Mouse (Mus musculus) liver, embryonic 11.5 days (tissue): ENCODE data around the gene Keg1. TPM values are rescaled to one million over a fixed set of nuclear protein-coding genes. Genes with fewer than 3 reads are reported as not detected.

Source experiments
- ATAC-seq: fragments of 200-750 bp; cut with Nextera tagmentation; replicated peaks from 2 replicates; pipeline ENCODE4 v1.8.0; 2017; ENCODE audit warnings: moderate number of reproducible peaks, mild to moderate bottlenecking, moderate TSS enrichment, moderate library complexity; ENCODE audit not compliant: low FRiP score
- DNase-seq: peaks from one replicate; pipeline ENCODE4 v3.0.0-alpha.2; 2017; ENCODE audit warnings: low spot score
- H3K27ac ChIP-seq: fragments of 300-500 bp; sonication (generic); 2 replicates; pipeline ENCODE4 v1.5.1; 2014; ENCODE audit warnings: mild to moderate bottlenecking, low read depth, low read length, control low read depth
- H3K27me3 ChIP-seq: fragments of 300-500 bp; sonication (generic); replicated peaks from 2 replicates; pipeline ENCODE4 v1.6.1; 2014; ENCODE audit warnings: low read length, mixed read lengths; ENCODE audit not compliant: control insufficient read depth, insufficient read depth
- H3K36me3 ChIP-seq: fragments of 300-500 bp; sonication (generic); 2 replicates; pipeline ENCODE4 v1.6.1; 2014; ENCODE audit warnings: mild to moderate bottlenecking, low read length, moderate library complexity, mixed read lengths; ENCODE audit not compliant: control insufficient read depth, insufficient read depth
- H3K4me1 ChIP-seq: fragments of 300-500 bp; sonication (generic); replicated peaks from 2 replicates; pipeline ENCODE4 v1.6.1; 2014; ENCODE audit warnings: low read length, mixed read lengths; ENCODE audit not compliant: control insufficient read depth, insufficient read depth
- H3K4me2 ChIP-seq: fragments of 300-500 bp; sonication (generic); 2 replicates; pipeline ENCODE4 v1.6.1; 2014; ENCODE audit warnings: mild to moderate bottlenecking, control low read depth, moderate library complexity
- H3K4me3 ChIP-seq: fragments of 300-500 bp; sonication (generic); 2 replicates; pipeline ENCODE4 v1.5.1; 2014; ENCODE audit warnings: low read depth, low read length, control low read depth
- H3K9ac ChIP-seq: fragments of 300-500 bp; sonication (generic); 2 replicates; pipeline ENCODE4 v1.6.1; 2014; ENCODE audit warnings: low read depth, low read length, control low read depth
- H3K9me3 ChIP-seq: fragments of 300-500 bp; sonication (generic); 2 replicates; pipeline ENCODE4 v1.6.1; 2016; ENCODE audit warnings: low read length, inconsistent platforms, mixed read lengths; ENCODE audit not compliant: control insufficient read depth
- WGBS: fragments of 180-500 bp; shearing (Covaris S2); extraction: QIAGEN DNeasy Blood & Tissue Kit; methylation state at CpG from one replicate; pipeline ENCODE4 v1.1.7; 2014; 5-methylcytosine and 5-hydroxymethylcytosine counted together
- polyA plus RNA-seq: library from polyadenylated mRNA; unstranded; fragments of >200 nt; fragmentation: Nextera tagmentation; extraction: Ambion mirVana; gene quantifications from 2 replicates; pipeline ENCODE4 v1.2.1, GENCODE M21; 2014

Keg1 gene
- polyA plus RNA-seq, 1 experiment from 2014 or later, result 0.19 TPM

DNA sequence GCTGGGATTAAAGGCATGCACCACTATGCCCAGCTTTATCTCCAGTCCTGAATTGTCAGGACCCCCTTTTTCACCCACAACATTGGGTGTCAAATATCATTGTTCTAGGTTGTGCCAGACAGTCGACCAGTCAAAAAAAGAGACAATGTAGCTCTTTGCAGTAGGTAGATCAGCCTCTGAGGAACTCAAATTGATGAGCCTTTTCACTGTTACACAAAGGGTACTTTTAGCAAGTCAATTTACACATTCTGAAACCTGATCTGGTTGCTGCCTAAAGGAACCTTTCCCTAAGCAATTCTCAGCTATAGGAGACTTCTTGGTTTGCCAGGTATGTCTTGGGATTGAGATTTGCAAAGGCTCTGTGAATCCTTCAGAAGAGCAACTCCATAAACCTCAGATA lies 35.5 kb downstream of the Keg1 start:
- Histone ChIP-seq H3K36me3 (no peaks in the 10 kb centered on the region), H3K27me3 (no peaks in the 10 kb centered on the region), H3K4me2 (no peak overlapping the region), H3K4me1 (no peaks in the 10 kb centered on the region), H3K27ac (no peak overlapping the region), H3K9me3 (no peaks in the 10 kb centered on the region), H3K9ac (no peak overlapping the region), H3K4me3 (no peak overlapping the region)
- ATAC-seq (no peak), DNase-seq (no peak)
- 76% methylated on average over 1 of the region's 1 CpGs for WGBS

GRCm38 (mm10) chr19:12731950-12732349 lies 36.4 kb downstream of the Keg1 start:
- H3K4me2 ChIP-seq, result no peak overlapping the region
- no peak overlapping the region for H3K27ac ChIP-seq
- no peaks in the 10 kb centered on the region for H3K27me3 ChIP-seq
- H3K9me3 ChIP-seq, result no peaks in the 10 kb centered on the region
- WGBS, result 73% methylated on average over 2 of the region's 2 CpGs
- H3K4me1 ChIP-seq, result no peaks in the 10 kb centered on the region
- DNase-seq (no peak), ATAC-seq (no peak)
- no peak overlapping the region for H3K4me3 ChIP-seq
- no peaks in the 10 kb centered on the region for H3K36me3 ChIP-seq
- H3K9ac ChIP-seq, result no peak overlapping the region

DNA sequence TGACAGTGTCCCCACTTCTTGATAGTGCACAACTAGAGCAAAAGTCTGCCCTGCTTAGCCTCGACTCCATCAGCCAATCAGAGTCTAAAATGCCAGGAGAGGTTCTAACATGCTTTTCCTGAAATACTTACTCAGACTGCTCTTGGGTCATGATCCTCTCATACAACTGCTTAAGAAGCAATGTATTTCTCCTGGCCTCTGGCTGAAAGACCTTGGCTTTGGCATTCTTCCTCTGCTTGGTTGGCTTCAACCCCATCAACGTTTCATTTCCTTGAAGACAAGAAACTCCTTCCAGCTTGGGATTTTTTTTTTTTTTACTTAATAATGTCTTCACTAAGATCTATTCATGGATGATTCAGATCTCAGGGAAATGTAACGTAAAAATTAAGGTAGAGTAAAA lies 60.7 kb downstream of the Keg1 start:
- Histone ChIP-seq H3K36me3 (no peaks in the 10 kb centered on the region), H3K9me3 (no peaks in the 10 kb centered on the region), H3K27me3 (no peaks in the 10 kb centered on the region), H3K4me3 (no peak overlapping the region), H3K9ac (no peak overlapping the region), H3K4me1 (no peaks in the 10 kb centered on the region), H3K4me2 (no peak overlapping the region), H3K27ac (no peak overlapping the region)
- DNase-seq (no peak), ATAC-seq (no peak)
- WGBS, result 77% methylated on average over 3 of the region's 3 CpGs

DNA sequence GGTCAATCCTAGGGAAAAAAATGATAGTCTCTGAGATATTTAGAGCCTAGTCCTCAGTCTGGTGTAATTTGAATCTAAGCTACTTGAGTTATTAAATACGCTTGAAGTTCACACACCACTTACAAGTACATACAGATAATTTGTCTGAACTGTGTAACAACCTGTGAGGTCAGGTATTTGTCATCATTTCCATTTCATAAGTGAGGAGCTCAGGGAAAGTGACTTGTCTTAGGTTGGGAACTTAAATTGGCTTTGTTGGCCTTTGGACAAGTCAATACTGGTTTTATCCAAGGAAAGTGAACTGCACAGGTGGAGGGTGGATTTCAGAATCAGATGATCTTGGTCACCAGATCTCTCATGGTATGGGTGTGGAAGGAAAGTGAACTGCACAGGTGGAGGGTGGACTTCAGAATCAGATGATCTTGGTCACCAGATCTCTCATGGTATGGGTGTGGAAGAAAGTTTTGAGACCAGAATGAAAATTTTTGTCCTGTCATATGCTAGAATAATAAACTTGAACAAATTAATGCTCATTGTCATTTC lies 63.4 kb downstream of the Keg1 start:
- Histone ChIP-seq H3K4me2 (no peak overlapping the region), H3K9me3 (no peaks in the 10 kb centered on the region), H3K27me3 (no peaks in the 10 kb centered on the region), H3K9ac (no peak overlapping the region), H3K36me3 (peaks cover 4% of the 10 kb centered on the region), H3K4me1 (no peaks in the 10 kb centered on the region), H3K4me3 (no peak overlapping the region), H3K27ac (no peak overlapping the region)
- no peak for ATAC-seq
- WGBS, result 64% methylated on average over 1 of the region's 1 CpGs
- no peak for DNase-seq

DNA sequence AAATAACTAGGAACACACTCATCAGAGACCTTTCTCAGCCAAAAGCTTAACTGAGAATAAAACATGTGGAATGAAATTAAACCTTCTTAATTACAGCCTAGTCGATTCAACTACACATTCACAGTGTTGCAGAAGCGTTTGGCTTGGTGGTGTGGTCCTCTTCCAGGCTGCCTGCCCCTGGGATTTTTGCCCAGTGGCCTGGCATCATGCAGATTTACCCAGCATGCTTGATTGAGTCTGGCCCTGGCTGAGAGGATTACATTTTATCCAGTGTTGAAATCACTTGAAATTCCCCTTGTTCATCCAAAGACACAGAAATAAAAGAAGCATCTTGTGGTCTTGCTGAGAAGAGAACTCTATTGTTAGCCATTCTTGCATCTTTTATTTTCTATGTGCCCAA lies 64.1 kb downstream of the Keg1 start:
- no peak overlapping the region for H3K4me3 ChIP-seq
- ATAC-seq (no peak), DNase-seq (no peak)
- no peaks in the 10 kb centered on the region for H3K9me3 ChIP-seq
- peaks cover 6% of the 10 kb centered on the region for H3K36me3 ChIP-seq
- H3K4me2 ChIP-seq, result no peak overlapping the region
- no peaks in the 10 kb centered on the region for H3K4me1 ChIP-seq
- H3K27ac ChIP-seq, result no peak overlapping the region
- no peak overlapping the region for H3K9ac ChIP-seq
- no peaks in the 10 kb centered on the region for H3K27me3 ChIP-seq
- WGBS, result 81% methylated on average over 2 of the region's 2 CpGs

DNA sequence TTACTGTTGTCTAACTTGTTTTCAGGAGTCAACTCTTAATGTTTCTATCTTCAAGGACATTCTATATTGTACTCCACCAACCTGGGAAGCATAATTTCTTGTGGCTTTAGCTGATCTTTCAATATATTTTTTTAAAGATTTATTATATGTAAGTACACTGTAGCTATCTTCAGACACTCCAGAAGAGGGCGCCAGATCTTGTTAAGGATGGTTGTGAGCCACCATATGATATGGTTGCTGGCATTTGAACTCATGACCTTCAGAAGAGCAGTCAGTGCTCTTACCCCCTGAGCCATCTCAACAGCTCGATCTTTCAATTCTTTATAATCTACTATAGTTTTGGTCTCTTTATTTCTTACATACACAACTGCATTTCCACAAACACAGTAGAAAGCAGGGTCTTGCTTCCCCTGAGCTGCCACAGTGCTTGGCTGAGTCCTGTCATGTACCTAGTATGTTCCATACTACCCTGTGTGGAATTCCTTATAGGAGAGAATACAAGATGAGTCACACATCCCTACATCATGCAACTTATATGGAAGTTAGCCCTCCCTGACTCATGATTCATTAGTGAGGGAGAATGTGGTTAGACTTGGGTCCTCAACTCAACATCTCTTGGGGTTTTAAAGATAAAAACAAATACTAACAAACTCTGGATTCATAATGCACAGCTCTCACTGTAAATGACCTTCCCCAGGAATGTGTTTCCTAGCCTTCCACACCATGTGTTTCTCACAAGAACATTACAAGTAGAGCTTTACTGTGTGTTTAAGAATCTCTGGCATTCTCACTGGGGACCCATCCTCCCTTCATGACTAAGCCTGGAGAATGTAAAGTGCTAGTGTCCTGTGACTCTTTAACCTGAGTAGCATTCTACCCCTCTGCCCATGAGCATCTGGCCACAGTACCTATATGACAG lies 66.9 kb downstream of the Keg1 start:
- Histone ChIP-seq H3K27me3 (no peaks in the 10 kb centered on the region), H3K27ac (no peak overlapping the region), H3K36me3 (peaks cover 9% of the 10 kb centered on the region), H3K4me2 (no peak overlapping the region), H3K4me1 (no peaks in the 10 kb centered on the region), H3K9me3 (no peaks in the 10 kb centered on the region), H3K9ac (no peak overlapping the region), H3K4me3 (no peak overlapping the region)
- 58% methylated on average over 2 of the region's 2 CpGs for WGBS
- DNase-seq, result no peak
- ATAC-seq, result no peak

DNA sequence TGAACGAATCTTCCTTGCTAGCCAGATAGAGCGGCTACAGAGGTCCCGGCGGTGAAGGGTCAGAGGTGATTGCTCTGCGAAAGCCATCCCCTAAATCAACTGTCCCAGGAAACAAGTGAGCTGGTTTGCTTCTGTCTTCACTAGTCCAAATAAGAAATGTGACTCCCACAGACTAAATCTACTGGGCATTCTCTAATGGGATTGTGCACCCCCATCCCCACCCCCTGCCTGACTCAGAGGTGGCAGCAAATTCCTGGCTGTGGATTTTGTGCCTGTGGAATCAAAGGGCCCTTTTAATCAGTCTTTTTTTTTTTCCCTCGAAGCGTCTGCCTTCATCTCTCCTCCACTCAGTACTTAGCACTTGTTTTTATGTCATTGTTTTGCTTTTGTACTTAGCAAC lies 69.7 kb downstream of the Keg1 start, which contains the start of gene Cntf:
TSS of gene Cntf (minus strand) at position 325 of the 400 bp plus-strand sequence.
- Histone ChIP-seq H3K9me3 (no peaks in the 10 kb centered on the region), H3K27me3 (no peaks in the 10 kb centered on the region), H3K4me3 (no peak within 1 kb of the TSS), H3K36me3 (peaks cover 25% of the 10 kb centered on the region), H3K27ac (no peak within 1 kb of the TSS), H3K4me2 (no peak within 1 kb of the TSS), H3K4me1 (no peaks in the 10 kb centered on the region), H3K9ac (no peak within 1 kb of the TSS)
- 67% methylated on average over 7 of the region's 7 CpGs for WGBS
- DNase-seq (no peak), ATAC-seq (no peak)
